Mouse (Mus musculus) cerebellum, adult 18-20 months (tissue): ENCODE results near the gene Actr6.
A peak's percentile ranks its signal among the peaks of the same experiment; 100 is the strongest.
"Not testable (repeated sequence)": the region's sequence is repeated elsewhere in the genome, so short reads cannot be mapped to it uniquely, and the experiment has no call there.

Experiments
- DNase-seq, 2 experiments: peaks; one replicate each; pipeline ENCODE4 v3.0.0; 2021

Actr6 gene

GRCm38 (mm10) chr10:89676609-89677008, 55.5 kb downstream of the Actr6 start:
- peak; percentile 24 to 43 for DNase-seq

DNA sequence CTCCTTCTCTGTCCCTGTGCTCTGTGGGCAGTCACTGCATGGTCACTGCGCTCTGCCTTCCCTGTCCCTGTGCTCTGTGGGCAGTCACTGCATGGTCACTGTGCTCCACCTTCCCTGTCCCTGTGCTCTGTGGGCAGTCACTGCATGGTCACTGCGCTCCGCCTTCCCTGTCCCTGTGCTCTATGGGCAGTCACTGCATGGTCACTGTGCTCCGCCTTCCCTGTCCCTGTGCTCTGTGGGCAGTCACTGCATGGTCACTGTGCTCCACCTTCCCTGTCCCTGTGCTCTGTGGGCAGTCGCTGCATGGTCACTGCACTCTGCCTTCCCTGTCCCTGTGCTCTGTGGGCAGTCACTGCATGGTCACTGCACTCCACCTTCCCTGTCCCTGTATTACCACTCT, 61.7 kb downstream of the Actr6 start:
- not testable (repeated sequence) for DNase-seq

DNA sequence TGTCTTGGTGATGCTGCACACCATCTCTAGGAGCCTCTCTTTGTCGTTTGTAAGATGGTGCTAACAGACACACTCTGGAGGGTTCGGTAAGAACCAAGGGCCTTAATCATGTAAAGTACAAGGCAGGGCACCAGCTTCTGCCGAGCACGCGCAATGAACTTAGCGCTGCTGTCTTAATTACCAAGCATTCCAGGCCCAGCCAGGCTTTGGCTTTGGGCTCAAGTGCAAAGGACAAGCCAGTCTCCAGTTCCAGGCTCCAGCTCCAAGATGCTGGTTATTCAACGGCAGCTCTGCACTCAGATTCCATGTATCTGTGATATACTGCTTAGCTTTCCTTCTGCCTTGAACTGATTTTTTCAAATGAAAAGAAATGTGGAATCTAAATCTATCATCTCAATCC, 64.5 kb downstream of the Actr6 start:
- DNase-seq, result no peak

DNA sequence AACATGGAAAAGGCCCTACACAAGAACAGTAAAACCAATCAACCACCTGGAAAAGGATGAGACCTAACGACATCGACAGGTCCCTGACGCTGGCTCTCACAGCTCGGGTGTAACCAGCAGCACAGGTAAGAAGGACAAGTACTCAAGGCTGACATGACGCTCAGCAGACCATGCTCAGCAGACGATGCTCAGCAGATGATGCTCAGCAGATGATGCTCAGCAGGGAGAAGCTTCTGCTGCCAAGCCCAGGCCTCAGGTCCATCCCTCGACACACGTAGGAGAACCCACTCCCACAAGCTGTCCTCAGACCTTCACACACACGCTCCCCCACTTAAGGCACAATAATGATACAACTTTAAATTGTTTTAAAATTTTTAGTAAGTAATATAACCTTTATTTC, 66.4 kb downstream of the Actr6 start:
- peak; percentile 69 to 80 for DNase-seq

GRCm38 (mm10) chr10:89664977-89665645, 67.0 kb downstream of the Actr6 start:
- peak; percentile 22 to 37 for DNase-seq
